Mouse (Mus musculus) adrenal gland, postnatal 25 days (tissue): ENCODE data around the gene Reep6. TPM values are rescaled to one million over a fixed set of nuclear protein-coding genes. Genes with fewer than 3 reads are reported as not detected.

Experiments used
- DNase-seq: peaks from one replicate; pipeline ENCODE4 v3.0.0; 2021; ENCODE audit warnings: mixed read lengths
- long read RNA-seq: library from polyadenylated mRNA; stranded (forward); transcript quantifications from one replicate; pipeline ENCODE4 v2.0.0, GENCODE M21; 2021
- total RNA-seq: library from RNA; stranded (reverse); gene quantifications from 2 replicates; pipeline ENCODE4 v1.2.3, GENCODE M21; 2021

Gene Reep6
- total RNA-seq, result 8.0 and 12.8 TPM in 2 replicates
- long read RNA-seq, transcript Reep6-203 (5 exons, 2,127 nt), result major isoform, 222 of 290 reads
- long read RNA-seq, transcript Reep6-202 (6 exons, 2,208 nt), result minor isoform, 9 of 290 reads
- long read RNA-seq, partial matches to known transcripts, result 48 of 290 reads
- long read RNA-seq, other reads (novel, unspliced or antisense), result 10 of 290 reads

- DNase-seq, result peak; percentile 95
These were observed at the start of gene Reep6, which contains the start of gene Pcsk4 for GRCm38 (mm10) chr10:80329273-80330081. Gene Reep6, plus strand, starts transcription at chr10:80329953. Gene Pcsk4, minus strand, starts transcription at chr10:80329498.

- peak; percentile 49 for DNase-seq
These were observed 48.4 kb upstream of the Reep6 start for GRCm38 (mm10) chr10:80281304-80281703.

- peak; percentile 59 for DNase-seq
These were observed 47.8 kb upstream of the Reep6 start for GRCm38 (mm10) chr10:80281921-80282371.

- no peak for DNase-seq
These were observed 47.0 kb upstream of the Reep6 start for GRCm38 (mm10) chr10:80282481-80283441.

- peak; percentile 56 for DNase-seq
These were observed 44.3 kb upstream of the Reep6 start for GRCm38 (mm10) chr10:80285222-80286070.

- no peak for DNase-seq
These were observed 41.7 kb upstream of the Reep6 start for GRCm38 (mm10) chr10:80288097-80288496.

- no peak for DNase-seq
These were observed 41.1 kb upstream of the Reep6 start for GRCm38 (mm10) chr10:80288657-80289056.

- peak; percentile 95 for DNase-seq
These were observed 37.3 kb upstream of the Reep6 start, which contains the start of gene Rps15 for GRCm38 (mm10) chr10:80292251-80293146. Gene Rps15, plus strand, starts transcription at chr10:80292453.

- no peak for DNase-seq
These were observed 36.4 kb upstream of the Reep6 start for GRCm38 (mm10) chr10:80293325-80293724.

- no peak for DNase-seq
These were observed 35.4 kb upstream of the Reep6 start for GRCm38 (mm10) chr10:80294311-80294710.

GRCm38 (mm10) chr10:80294788-80295303, 34.9 kb upstream of the Reep6 start:
- no peak for DNase-seq

- peak; percentile 75 for DNase-seq
These were observed 33.9 kb upstream of the Reep6 start, which contains the start of gene Apc2 for GRCm38 (mm10) chr10:80295618-80296425. Gene Apc2, plus strand, starts transcription at chr10:80295977.

GRCm38 (mm10) chr10:80296824-80297223, 32.9 kb upstream of the Reep6 start:
- DNase-seq, result no peak

GRCm38 (mm10) chr10:80297526-80298133, 32.1 kb upstream of the Reep6 start:
- no peak for DNase-seq

- peak; percentile 66 for DNase-seq
These were observed 31.0 kb upstream of the Reep6 start for GRCm38 (mm10) chr10:80298571-80299281.

- DNase-seq, result no peak
These were observed 30.5 kb upstream of the Reep6 start for GRCm38 (mm10) chr10:80299301-80299700.

GRCm38 (mm10) chr10:80299824-80300223, 29.9 kb upstream of the Reep6 start:
- DNase-seq, result no peak

GRCm38 (mm10) chr10:80300672-80301181, 29.0 kb upstream of the Reep6 start:
- no peak for DNase-seq
